Mouse (Mus musculus) G1E (cell line): ENCODE results near the gene Tnpo3. TPM values are rescaled to one million over a fixed set of nuclear protein-coding genes. Genes with fewer than 3 reads are reported as not detected.

ENCODE experiments used
- ATAC-seq: 2 replicates; pipeline ENCODE4 v1.8.0; 2016; ENCODE audit warnings: mild to moderate bottlenecking; ENCODE audit not compliant: insufficient number of reproducible peaks, poor library complexity, low FRiP score, severe bottlenecking; ENCODE audit errors: extremely low read depth
- DNase-seq: peaks from one replicate; pipeline ENCODE4 v3.0.0; 2012; ENCODE audit warnings: low spot score
- H3K27me3 ChIP-seq: 2 replicates; pipeline ENCODE4 v1.6.1; 2012; ENCODE audit warnings: mild to moderate bottlenecking, low read length, inconsistent platforms; ENCODE audit not compliant: insufficient read depth
- H3K36me3 ChIP-seq: replicated peaks from 2 replicates; pipeline ENCODE3; 2012; ENCODE audit warnings: mild to moderate bottlenecking, inconsistent platforms
- H3K4me1 ChIP-seq: 2 replicates; pipeline ENCODE4 v1.6.1; 2012; ENCODE audit warnings: low read depth, low read length, inconsistent platforms, mixed read lengths; ENCODE audit not compliant: insufficient read depth
- H3K4me3 ChIP-seq: 2 replicates; pipeline ENCODE4 v1.5.1; 2012; ENCODE audit warnings: low read depth, mild to moderate bottlenecking, inconsistent platforms, low read length, moderate library complexity, mixed read lengths
- H3K9me3 ChIP-seq: replicated peaks from 2 replicates; pipeline ENCODE4 v1.6.1; 2012; ENCODE audit warnings: inconsistent platforms
- CTCF ChIP-seq: IDR thresholded peaks from 2 replicates; pipeline ENCODE4 v1.5.1; 2012; ENCODE audit warnings: low read depth, low read length, inconsistent platforms, mixed read lengths
- GATA1 ChIP-seq: IDR thresholded peaks from 2 replicates; pipeline ENCODE4 v1.6.1; 2012; ENCODE audit warnings: borderline replicate concordance, low read length, inconsistent platforms, mixed read lengths
- GATA2 ChIP-seq: IDR thresholded peaks from 2 replicates; pipeline ENCODE4 v1.6.1; 2012; ENCODE audit warnings: low read depth, low read length, inconsistent platforms, borderline replicate concordance
- POLR2AphosphoS5 ChIP-seq: IDR thresholded peaks from 2 replicates; pipeline ENCODE4 v1.6.1; 2012; ENCODE audit warnings: low read depth, low read length, inconsistent platforms; ENCODE audit not compliant: insufficient replicate concordance
- TAL1 ChIP-seq: conservative IDR thresholded peaks from 2 replicates; pipeline ENCODE4 v1.6.1; 2012; ENCODE audit warnings: low read depth, low read length, inconsistent platforms, mixed read lengths
- polyA plus RNA-seq: library from polyadenylated mRNA; stranded (reverse); fragments of >175 nt; gene quantifications from 2 replicates; pipeline ENCODE4 v1.2.3, GENCODE M21; 2012
- total RNA-seq, 2 experiments: library from RNA; stranded (forward) in 1 of 2; stranded (reverse) in 1 of 2; fragments of 200-1000 nt in 1 of 2; fragments of >200 nt in 1 of 2; fragmentation: Nextera tagmentation in 1 of 2; gene quantifications; 2 replicates each; pipeline ENCODE4 v1.2.3; 2014 to 2017

Gene Tnpo3
- total and polyA plus RNA-seq, 3 experiments: 63.5 to 156 (median 93.2) TPM

DNA sequence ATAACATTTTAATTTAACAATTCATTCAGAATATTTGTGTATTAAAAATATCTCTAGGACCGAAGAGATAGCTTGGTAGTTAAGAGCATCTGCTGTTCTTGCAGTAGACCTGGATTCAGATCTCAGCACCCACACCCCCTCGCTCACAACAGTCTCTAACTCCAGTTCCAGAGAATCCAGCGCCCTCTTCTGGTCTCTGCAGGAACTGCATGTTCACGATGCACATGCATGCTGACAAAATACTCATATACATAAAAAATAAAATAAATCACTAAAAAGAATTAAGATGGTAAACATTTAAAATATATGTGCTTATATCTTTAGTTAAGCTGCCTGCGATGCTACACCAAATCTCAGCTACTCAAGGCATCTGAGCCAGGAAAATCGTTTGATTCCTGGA is 84.4 kb downstream of the Tnpo3 start:
- DNase-seq: no peak
- Histone ChIP-seq H3K9me3 (peaks cover 2% of the 10 kb centered on the region; the same call in 1 of the 2 replicates), H3K4me3 (no peak overlapping the region), H3K27me3 (peaks cover 62% of the 10 kb centered on the region), H3K36me3 (no peaks in the 10 kb centered on the region), H3K4me1 (peaks cover 53% of the 10 kb centered on the region)
- no peak for TF ChIP-seq POLR2AphosphoS5
- no peak for TF ChIP-seq GATA2
- no peak for TF ChIP-seq CTCF
- TF ChIP-seq GATA1: no peak
- no peak for TF ChIP-seq TAL1
- ATAC-seq: no peak

DNA sequence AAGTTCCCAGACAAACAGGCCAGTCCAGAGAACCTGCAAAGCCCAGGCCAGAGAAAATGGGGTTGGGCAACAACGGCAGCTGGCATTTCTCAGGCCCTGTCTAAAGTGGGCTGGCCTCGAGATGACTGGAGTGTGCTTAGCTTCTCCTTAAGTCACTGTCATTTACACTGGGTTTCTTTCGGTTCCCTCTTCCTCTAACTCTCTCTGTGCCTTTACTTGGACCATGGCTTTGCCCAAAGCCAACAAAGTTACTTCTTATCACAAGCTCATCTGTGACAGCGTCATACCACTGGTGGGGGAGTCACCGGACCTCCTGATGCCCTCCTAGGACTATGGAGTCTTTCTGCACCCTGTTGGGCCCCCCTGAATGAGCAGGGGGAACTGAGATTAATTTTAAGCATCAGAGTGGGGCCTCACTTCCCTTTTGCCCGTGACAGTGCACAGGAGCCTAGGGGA is 85.6 kb downstream of the Tnpo3 start:
- no peak for TF ChIP-seq TAL1
- no peak for TF ChIP-seq GATA1
- no peak for TF ChIP-seq GATA2
- TF ChIP-seq CTCF: no peak
- no peak for TF ChIP-seq POLR2AphosphoS5
- H3K36me3 ChIP-seq: no peaks in the 10 kb centered on the region
- H3K4me1 ChIP-seq: peaks cover 42% of the 10 kb centered on the region
- no peak overlapping the region for H3K4me3 ChIP-seq
- DNase-seq (no peak), ATAC-seq (no peak)
- H3K27me3 ChIP-seq: peaks cover 67% of the 10 kb centered on the region
- peaks cover 6% of the 10 kb centered on the region for H3K9me3 ChIP-seq

DNA sequence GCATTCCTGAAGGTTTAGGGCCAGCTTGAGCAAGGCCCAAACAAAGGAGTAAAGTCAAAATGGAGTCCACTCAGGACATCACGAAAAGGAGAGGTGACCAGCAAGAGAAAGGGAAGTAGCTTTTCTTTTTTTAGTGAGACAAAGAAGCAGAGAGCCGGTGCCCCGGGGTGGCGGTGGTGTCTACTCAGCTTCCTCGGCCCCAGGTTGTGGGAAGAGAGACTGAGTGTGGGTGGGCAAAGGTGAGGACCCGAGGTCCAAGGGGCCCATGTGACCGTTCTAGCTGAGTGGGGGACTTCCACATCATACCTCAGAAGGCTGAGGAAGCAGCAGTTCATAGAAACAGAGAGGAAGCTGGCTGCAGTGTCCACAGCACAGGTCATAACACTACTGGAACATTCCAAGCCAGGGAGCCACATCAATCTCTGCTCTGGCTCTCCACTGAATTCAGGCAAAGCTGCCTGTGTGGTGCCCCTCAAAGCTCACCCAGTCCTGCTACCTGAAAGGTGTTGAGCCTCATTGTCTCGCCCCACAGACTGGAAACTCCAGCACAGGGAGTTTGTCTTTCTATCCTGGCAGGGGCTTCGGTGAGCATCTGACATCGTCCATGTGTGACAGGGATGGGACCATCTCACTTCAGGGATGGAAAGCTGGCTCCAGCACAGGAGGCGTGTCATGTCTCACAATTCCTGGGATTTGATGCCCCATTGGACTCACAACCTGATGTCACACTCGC is 86.2 kb downstream of the Tnpo3 start:
- TF ChIP-seq POLR2AphosphoS5: no peak
- TF ChIP-seq GATA2: no peak
- no peak for TF ChIP-seq GATA1
- TF ChIP-seq TAL1: no peak
- no peak for TF ChIP-seq CTCF
- H3K36me3 ChIP-seq: no peaks in the 10 kb centered on the region
- peaks cover 36% of the 10 kb centered on the region for H3K4me1 ChIP-seq
- peaks cover 64% of the 10 kb centered on the region for H3K27me3 ChIP-seq
- no peak for ATAC-seq
- peaks cover 6% of the 10 kb centered on the region for H3K9me3 ChIP-seq
- DNase-seq: no peak
- no peak overlapping the region for H3K4me3 ChIP-seq

- Histone ChIP-seq H3K4me1 (peaks cover 30% of the 10 kb centered on the region), H3K4me3 (no peak overlapping the region), H3K36me3 (no peaks in the 10 kb centered on the region), H3K27me3 (peaks cover 62% of the 10 kb centered on the region), H3K9me3 (peaks cover 6% of the 10 kb centered on the region)
- no peak for DNase-seq
- ATAC-seq: no peak
- no peak for TF ChIP-seq POLR2AphosphoS5
- TF ChIP-seq TAL1: no peak
- TF ChIP-seq GATA2: no peak
- TF ChIP-seq GATA1: no peak
- no peak for TF ChIP-seq CTCF
Measured at GRCm38 (mm10) chr6:29522626-29523300, 86.9 kb downstream of the Tnpo3 start.

- TF ChIP-seq POLR2AphosphoS5 (no peak), CTCF (peak; percentile 75)
- H3K4me1 ChIP-seq: peaks cover 11% of the 10 kb centered on the region
- peaks cover 45% of the 10 kb centered on the region for H3K27me3 ChIP-seq
- peaks cover 4% of the 10 kb centered on the region; the same call in 1 of the 2 replicates for H3K9me3 ChIP-seq
- H3K36me3 ChIP-seq: no peaks in the 10 kb centered on the region
- ATAC-seq: no peak
- peak; percentile 59 for DNase-seq
- no peak overlapping the region for H3K4me3 ChIP-seq
Measured at GRCm38 (mm10) chr6:29517139-29517538, 92.5 kb downstream of the Tnpo3 start.

- no peak overlapping the region for H3K4me3 ChIP-seq
- H3K9me3 ChIP-seq: no peaks in the 10 kb centered on the region
- TF ChIP-seq POLR2AphosphoS5 (no peak), GATA2 (no peak), CTCF (no peak), TAL1 (no peak), GATA1 (no peak)
- H3K4me1 ChIP-seq: peaks cover 11% of the 10 kb centered on the region
- ATAC-seq: no peak
- H3K36me3 ChIP-seq: no peaks in the 10 kb centered on the region
- peaks cover 53% of the 10 kb centered on the region for H3K27me3 ChIP-seq
- DNase-seq: no peak
Measured at GRCm38 (mm10) chr6:29513284-29513683, 96.4 kb downstream of the Tnpo3 start.
